Mouse (Mus musculus) CH12.LX (cell line): ENCODE measurements around the gene Tspan3. TPM values are rescaled to one million over a fixed set of nuclear protein-coding genes. Genes with fewer than 3 reads are reported as not detected.

ENCODE experiments used
- DNase-seq: peaks from one replicate; pipeline ENCODE4 v3.0.0-alpha.2; 2013; ENCODE audit errors: extremely low read depth
- H3K27ac ChIP-seq: 2 replicates; pipeline ENCODE4 v1.5.1; 2012; ENCODE audit warnings: low read depth, mild to moderate bottlenecking, control low read depth, moderate library complexity; ENCODE audit not compliant: insufficient read depth
- H3K27me3 ChIP-seq: replicated peaks from 2 replicates; pipeline ENCODE3; 2012; ENCODE audit warnings: inconsistent platforms
- H3K36me3 ChIP-seq, 2 experiments: replicated peaks in 1 of 2; 2 replicates each; pipeline versions ENCODE3 to v1.6.1; 2012; ENCODE audit warnings: inconsistent platforms in 1 of 2, low read length in 1 of 2, mild to moderate bottlenecking in 1 of 2, mixed read lengths in 1 of 2, moderate library complexity in 1 of 2; ENCODE audit not compliant: control insufficient read depth in 1 of 2, insufficient read depth in 1 of 2
- H3K4me1 ChIP-seq, 2 experiments: 2 replicates each; pipeline ENCODE4 v1.6.1; 2012; ENCODE audit warnings: inconsistent platforms in 1 of 2, moderate library complexity in 1 of 2; ENCODE audit not compliant: insufficient read depth in 2 of 2, control insufficient read depth in 1 of 2
- H3K4me2 ChIP-seq: 2 replicates; pipeline ENCODE4 v1.6.1; 2012; ENCODE audit warnings: low read depth, mild to moderate bottlenecking, control low read depth; ENCODE audit not compliant: poor library complexity, insufficient read depth, severe bottlenecking
- H3K4me3 ChIP-seq, 3 experiments: fragments of 150-350 bp in 1 of 3; sonication (generic) in 1 of 3; replicated peaks in 1 of 3; 2 replicates each; pipeline versions ENCODE3 to v1.5.1; 2011 to 2012; ENCODE audit warnings: low read depth in 2 of 3, low read length in 2 of 3, mild to moderate bottlenecking in 2 of 3, moderate library complexity in 2 of 3, control low read depth in 1 of 3, improper control_type of control experiment in 1 of 3, inconsistent platforms in 1 of 3, mixed read lengths in 1 of 3; ENCODE audit not compliant: poor library complexity in 1 of 3
- H3K79me2 ChIP-seq: replicated peaks from 2 replicates; pipeline ENCODE4 v1.6.1; 2012; ENCODE audit warnings: mild to moderate bottlenecking, moderate library complexity; ENCODE audit not compliant: control insufficient read depth, poor library complexity, insufficient read depth, severe bottlenecking; ENCODE audit errors: extremely low read depth
- H3K9ac ChIP-seq: 2 replicates; pipeline ENCODE4 v1.6.1; 2012; ENCODE audit warnings: low read depth, mild to moderate bottlenecking, control low read depth, moderate library complexity; ENCODE audit not compliant: insufficient read depth
- H3K9me3 ChIP-seq: replicated peaks from 2 replicates; pipeline ENCODE3; 2012; ENCODE audit warnings: low read length, inconsistent platforms, mixed read lengths
- CHD1 ChIP-seq: IDR thresholded peaks from 2 replicates; pipeline ENCODE4 v1.6.1; 2012; ENCODE audit warnings: low read depth, low read length, improper control_type of control experiment, inconsistent platforms
- E2F4 ChIP-seq: IDR thresholded peaks from 2 replicates; pipeline ENCODE4 v1.6.1; 2011; ENCODE audit warnings: low read depth, low read length, improper control_type of control experiment; ENCODE audit not compliant: insufficient replicate concordance
- ETS1 ChIP-seq: conservative IDR thresholded peaks from 2 replicates; pipeline ENCODE4 v1.6.1; 2012; ENCODE audit warnings: low read depth, mild to moderate bottlenecking, inconsistent platforms, low read length, improper control_type of control experiment, moderate library complexity
- GABPA ChIP-seq: IDR thresholded peaks from 2 replicates; pipeline ENCODE4 v1.6.1; 2012; ENCODE audit warnings: low read depth, low read length, improper control_type of control experiment, inconsistent platforms; ENCODE audit not compliant: insufficient replicate concordance
- HCFC1 ChIP-seq: IDR thresholded peaks from 2 replicates; pipeline ENCODE4 v1.6.1; 2012; ENCODE audit warnings: low read depth, mild to moderate bottlenecking, inconsistent platforms, low read length, improper control_type of control experiment
- JUN ChIP-seq: IDR thresholded peaks from 2 replicates; pipeline ENCODE4 v1.6.1; 2011; ENCODE audit warnings: low read depth, mild to moderate bottlenecking, low read length, improper control_type of control experiment, moderate library complexity; ENCODE audit not compliant: insufficient read depth
- JUND ChIP-seq: conservative IDR thresholded peaks from 2 replicates; pipeline ENCODE4 v1.6.1; 2011; ENCODE audit warnings: low read depth, low read length, improper control_type of control experiment
- KAT2A ChIP-seq: IDR thresholded peaks from 2 replicates; pipeline ENCODE4 v1.6.1; 2012; ENCODE audit warnings: low read length, improper control_type of control experiment, inconsistent platforms; ENCODE audit not compliant: insufficient replicate concordance
- MAFK ChIP-seq: IDR thresholded peaks from 2 replicates; pipeline ENCODE4 v1.6.1; 2011; ENCODE audit warnings: low read length, improper control_type of control experiment; ENCODE audit not compliant: insufficient replicate concordance
- NRF1 ChIP-seq: IDR thresholded peaks from 2 replicates; pipeline ENCODE4 v1.6.1; 2014; ENCODE audit warnings: low read depth, mild to moderate bottlenecking, inconsistent platforms, low read length, improper control_type of control experiment, moderate library complexity
- POLR2A ChIP-seq: IDR thresholded peaks from 2 replicates; pipeline ENCODE4 v1.6.1; 2011; ENCODE audit warnings: low read depth, mild to moderate bottlenecking, improper control_type of control experiment, low read length
- RCOR1 ChIP-seq: conservative IDR thresholded peaks from 2 replicates; pipeline ENCODE4 v1.6.1; 2012; ENCODE audit warnings: low read depth, mild to moderate bottlenecking, inconsistent platforms, low read length, improper control_type of control experiment
- USF1 ChIP-seq: IDR thresholded peaks from 2 replicates; pipeline ENCODE4 v1.6.1; 2014; ENCODE audit warnings: low read depth, mild to moderate bottlenecking, inconsistent platforms, low read length, improper control_type of control experiment
- USF2 ChIP-seq: conservative IDR thresholded peaks from 2 replicates; pipeline ENCODE4 v1.6.1; 2011; ENCODE audit warnings: low read depth, low read length, improper control_type of control experiment
- dilution Hi-C: fragments of 300-500 bp; cut with MboI; formaldehyde crosslinking; loops from 2 replicates; pipeline ENCODE4 v1.14.3; 2020; ENCODE audit warnings: low sequenced_read_pairs; ENCODE audit not compliant: extremely low pct_unique_long_range_greater_than_20kb, extremely low pct_ligation_motif_present
- in situ Hi-C: fragments of 300-500 bp; cut with MboI; formaldehyde crosslinking; loops from 3 replicates; pipeline ENCODE4 v1.14.3; 2019; ENCODE audit warnings: low sequenced_read_pairs, low pct_ligation_motif_present, low pct_unique_long_range_greater_than_20kb, mixed read lengths
- polyA plus RNA-seq: library from polyadenylated mRNA; unstranded; fragments of >175 nt; gene quantifications from 2 replicates; pipeline ENCODE4 v1.2.1, GENCODE M21; 2012; ENCODE audit warnings: low read depth; ENCODE audit not compliant: insufficient read length
- total RNA-seq, 2 experiments: library from RNA; depleted of rRNA; stranded (reverse); fragments of 300-350 nt in 1 of 2; fragments of >200 nt in 1 of 2; gene quantifications; 2 replicates each; pipeline ENCODE4 v1.2.3; 2012 to 2014

Gene Tspan3
- total and polyA plus RNA-seq, 3 experiments = 34.5 to 85.9 (median 60.4) TPM

DNA sequence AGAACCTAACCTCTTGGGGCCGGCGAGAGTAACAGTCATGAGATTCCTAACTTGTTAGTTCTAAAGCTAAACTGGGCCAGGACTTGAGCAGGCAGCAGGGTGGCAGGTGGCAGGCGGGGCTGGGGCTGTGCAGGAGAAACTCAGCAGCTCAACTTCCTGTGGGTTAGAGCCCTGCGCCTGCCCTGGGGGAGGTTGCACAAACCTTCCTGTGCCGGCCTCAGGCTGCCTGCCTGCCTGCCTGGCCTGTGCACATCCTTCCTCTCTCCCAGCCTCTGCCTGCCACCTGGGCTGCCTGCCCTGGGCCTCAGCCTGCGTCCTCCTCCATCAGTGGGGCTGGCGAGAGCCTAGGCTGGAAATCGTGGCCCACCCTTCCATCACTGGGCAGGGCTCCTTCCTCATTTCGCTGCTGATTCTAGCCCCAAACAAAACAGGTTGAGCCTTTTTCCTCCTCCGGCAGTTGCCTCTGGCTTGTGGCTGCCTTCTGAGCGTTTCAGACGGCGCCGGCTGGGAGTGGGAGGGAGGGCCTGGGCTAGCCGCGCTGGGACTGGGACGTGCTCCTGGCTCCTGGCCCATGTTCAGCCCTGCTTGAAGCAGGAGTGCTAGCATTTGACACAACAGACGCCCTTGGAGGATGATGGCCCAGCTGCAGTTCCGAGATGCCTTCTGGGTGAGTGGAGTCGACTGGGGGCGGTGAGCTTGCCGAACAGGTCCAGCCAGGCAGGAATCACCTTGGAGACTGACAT, 75.3 kb downstream of the Tspan3 start, which contains the start of gene Pstpip1 (continued):
- peak; percentile 58; the same call in 1 of the 2 replicates for TF ChIP-seq POLR2A

DNA sequence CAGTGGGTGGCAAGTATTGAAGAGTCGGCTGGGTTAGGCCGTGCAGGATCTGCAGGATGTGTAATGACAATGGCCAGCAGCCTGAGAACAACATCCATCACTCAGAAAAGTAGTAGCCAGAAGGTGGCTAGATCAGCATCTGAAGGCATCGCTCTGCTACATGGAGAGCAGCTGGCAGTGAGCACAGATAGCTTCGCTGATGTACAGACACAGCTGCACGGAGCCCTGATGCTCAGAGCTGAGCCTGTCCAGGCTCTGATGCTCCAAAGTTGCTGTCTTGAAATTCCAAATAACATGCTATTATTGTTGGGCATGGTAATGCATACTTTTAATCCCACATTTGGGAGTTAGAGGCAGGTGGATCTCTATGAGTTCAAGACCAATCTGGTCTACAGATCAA, 78.8 kb downstream of the Tspan3 start:
- Histone ChIP-seq H3K4me2 (no peak overlapping the region), H3K4me1 (peaks cover 9 to 24% of the 10 kb centered on the region in 2 experiments), H3K9me3 (no peaks in the 10 kb centered on the region), H3K36me3 (no peaks in the 10 kb centered on the region), H3K79me2 (no peaks in the 10 kb centered on the region)
- TF ChIP-seq RCOR1 (no peak), USF2 (no peak), KAT2A (no peak), E2F4 (no peak), HCFC1 (no peak), JUND (no peak), GABPA (no peak), USF1 (no peak), NRF1 (no peak), JUN (no peak), MAFK (no peak), ETS1 (no peak), CHD1 (no peak)
- TF ChIP-seq, all 38 proteins: peak for 0
- Histone ChIP-seq H3K9ac (no peak overlapping the region), H3K27me3 (no peaks in the 10 kb centered on the region), H3K27ac (no peak overlapping the region), H3K4me3 (no peak overlapping the region)
- dilution Hi-C loops = no loop called here
- in situ Hi-C loops = no loop called here
- DNase-seq = no peak

Other genes starting within 250 kb of the Tspan3 start
- 2.6 and 4.2 TPM in 2 replicates for gene Scaper, start 227.4 kb downstream of the Tspan3 start, total RNA-seq (2012; rRNA removed)
- 4.5 and 5.7 TPM in 2 replicates for gene Scaper, start 227.4 kb downstream of the Tspan3 start, total RNA-seq (2014; rRNA removed)
- gene Scaper, start 227.4 kb downstream of the Tspan3 start, polyA plus RNA-seq = 5.2 and 5.4 TPM in 2 replicates
- not detected in 2 replicates for gene 4930563M21Rik, start 154.9 kb downstream of the Tspan3 start, total RNA-seq (2012; rRNA removed)
- not detected in 2 replicates for gene 4930563M21Rik, start 154.9 kb downstream of the Tspan3 start, total RNA-seq (2014; rRNA removed)
- gene 4930563M21Rik, start 154.9 kb downstream of the Tspan3 start, polyA plus RNA-seq = not detected in 2 replicates
- 16.8 and 18.5 TPM in 2 replicates for gene Rcn2, start 123.6 kb downstream of the Tspan3 start, total RNA-seq (2012; rRNA removed)
- 56.6 and 66.4 TPM in 2 replicates for gene Rcn2, start 123.6 kb downstream of the Tspan3 start, total RNA-seq (2014; rRNA removed)
- 28.6 and 30.8 TPM in 2 replicates for gene Rcn2, start 123.6 kb downstream of the Tspan3 start, polyA plus RNA-seq
- 8.1 and 9.3 TPM in 2 replicates for gene Pstpip1, start 75.5 kb downstream of the Tspan3 start, total RNA-seq (2012; rRNA removed)
- 15.6 and 17.5 TPM in 2 replicates for gene Pstpip1, start 75.5 kb downstream of the Tspan3 start, total RNA-seq (2014; rRNA removed)
- 32.0 and 38.2 TPM in 2 replicates for gene Pstpip1, start 75.5 kb downstream of the Tspan3 start, polyA plus RNA-seq